Mouse (Mus musculus) neural tube, embryonic 14.5 days (tissue): ENCODE measurements around the gene Gm3187. TPM values are rescaled to one million over a fixed set of nuclear protein-coding genes. Genes with fewer than 3 reads are reported as not detected.
A peak's percentile ranks its signal among the peaks of the same experiment; 100 is the strongest.
"Not testable (repeated sequence)": the region's sequence is repeated elsewhere in the genome, so short reads cannot be mapped to it uniquely, and the experiment has no call there.

ENCODE experiments used
- ATAC-seq: fragments of 200-750 bp; cut with Nextera tagmentation; 2 replicates; pipeline ENCODE4 v1.8.0; 2017; ENCODE audit warnings: low read depth, mild to moderate bottlenecking, moderate TSS enrichment, moderate library complexity
- H3K27ac ChIP-seq: fragments of 300-500 bp; sonication (generic); 2 replicates; pipeline ENCODE4 v1.5.1; 2014; ENCODE audit warnings: low read depth, mild to moderate bottlenecking, control low read depth, low read length, moderate library complexity, mixed read lengths
- H3K27me3 ChIP-seq: fragments of 300-500 bp; sonication (generic); 2 replicates; pipeline ENCODE4 v1.6.1; 2014; ENCODE audit warnings: low read length; ENCODE audit not compliant: control insufficient read depth, insufficient read depth
- H3K36me3 ChIP-seq: fragments of 300-500 bp; sonication (generic); 2 replicates; pipeline ENCODE4 v1.6.1; 2014; ENCODE audit warnings: low read length, mixed read lengths; ENCODE audit not compliant: control insufficient read depth, insufficient read depth
- H3K4me1 ChIP-seq: fragments of 300-500 bp; sonication (generic); 2 replicates; pipeline ENCODE4 v1.6.1; 2014; ENCODE audit warnings: low read length; ENCODE audit not compliant: control insufficient read depth, insufficient read depth
- H3K4me2 ChIP-seq: fragments of 300-500 bp; sonication (generic); 2 replicates; pipeline ENCODE4 v1.6.1; 2014; ENCODE audit warnings: mild to moderate bottlenecking, low read depth, low read length, control low read depth
- H3K4me3 ChIP-seq: fragments of 300-500 bp; sonication (generic); 2 replicates; pipeline ENCODE4 v1.5.1; 2014; ENCODE audit warnings: low read depth, low read length, control low read depth, mixed read lengths
- H3K9ac ChIP-seq: fragments of 300-500 bp; sonication (generic); replicated peaks from 2 replicates; pipeline ENCODE4 v1.6.1; 2014; ENCODE audit warnings: low read depth, mild to moderate bottlenecking, control low read depth, low read length, mixed read lengths
- H3K9me3 ChIP-seq: fragments of 300-500 bp; sonication (generic); 2 replicates; pipeline ENCODE4 v1.6.1; 2016; ENCODE audit warnings: low read length; ENCODE audit not compliant: control insufficient read depth
- WGBS: fragments of 180-500 bp; shearing (Covaris S2); extraction: QIAGEN DNeasy Blood & Tissue Kit; methylation state at CpG from one replicate; pipeline ENCODE4 v1.1.7; 2014; 5-methylcytosine and 5-hydroxymethylcytosine counted together
- polyA plus RNA-seq: library from polyadenylated mRNA; unstranded; fragments of >200 nt; fragmentation: Nextera tagmentation; extraction: Ambion mirVana; gene quantifications from 2 replicates; pipeline ENCODE4 v1.2.1, GENCODE M21; 2014

Gm3187 gene
- polyA plus RNA-seq, result 0.20 TPM in 1 of 2 replicates, not detected in the other

DNA sequence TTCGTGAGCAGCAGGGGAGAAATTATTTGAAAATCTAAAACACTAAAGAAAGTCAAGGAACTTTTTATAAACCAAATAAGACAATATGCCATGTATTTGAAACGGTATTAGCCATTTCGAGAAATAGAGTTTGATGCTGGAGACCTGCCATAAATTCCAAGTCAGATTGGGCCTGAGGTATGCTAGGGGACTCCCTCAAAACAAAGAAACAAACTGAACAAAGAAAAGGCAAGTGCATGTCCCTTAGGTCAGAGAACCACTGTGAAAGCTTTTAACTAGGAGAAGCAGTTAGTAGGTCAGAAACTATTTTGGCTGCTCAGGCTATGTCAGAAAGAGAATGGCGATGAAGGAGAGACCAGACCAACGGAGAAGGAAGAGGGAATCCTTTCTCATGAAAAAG is at the start of gene Gm3187:
Gene Gm3187 (plus strand): TSS at position 301 of the 400 bp plus-strand sequence.
- H3K4me2 ChIP-seq, H3K9ac ChIP-seq, H3K27ac ChIP-seq, H3K4me3 ChIP-seq, H3K36me3 ChIP-seq, H3K27me3 ChIP-seq, H3K9me3 ChIP-seq, H3K4me1 ChIP-seq, ATAC-seq: not testable (repeated sequence)
- 75% methylated on average over 4 of the region's 5 CpGs for WGBS

DNA sequence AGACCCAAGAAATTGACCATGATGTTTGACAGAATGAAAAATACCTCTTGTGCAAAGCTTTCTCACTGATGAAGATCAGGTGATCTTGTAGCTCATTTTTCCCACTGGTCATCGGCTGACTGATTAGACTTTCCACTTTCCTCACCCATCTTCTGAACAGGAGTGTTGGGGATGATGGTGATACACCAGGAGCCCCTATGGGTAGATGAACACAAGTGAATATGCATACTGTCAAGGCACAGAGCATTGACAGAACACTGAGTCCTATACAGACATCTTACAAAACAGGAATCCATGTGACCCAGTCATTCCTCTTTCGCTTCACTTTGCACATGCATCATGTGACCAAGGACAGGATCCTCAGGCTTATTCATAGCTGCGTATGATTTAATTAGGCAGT is 28.6 kb upstream of the Gm3187 start, which contains the start of gene Gm3194:
Gene Gm3194 (minus strand): TSS at position 101 of the 400 bp plus-strand sequence.
- WGBS, result no CpG with 5 or more reads among the region's 3 CpGs
- not testable (repeated sequence) for H3K4me3 ChIP-seq, H3K9ac ChIP-seq, H3K27ac ChIP-seq, H3K4me2 ChIP-seq, ATAC-seq, H3K27me3 ChIP-seq, H3K4me1 ChIP-seq, H3K9me3 ChIP-seq, H3K36me3 ChIP-seq

DNA sequence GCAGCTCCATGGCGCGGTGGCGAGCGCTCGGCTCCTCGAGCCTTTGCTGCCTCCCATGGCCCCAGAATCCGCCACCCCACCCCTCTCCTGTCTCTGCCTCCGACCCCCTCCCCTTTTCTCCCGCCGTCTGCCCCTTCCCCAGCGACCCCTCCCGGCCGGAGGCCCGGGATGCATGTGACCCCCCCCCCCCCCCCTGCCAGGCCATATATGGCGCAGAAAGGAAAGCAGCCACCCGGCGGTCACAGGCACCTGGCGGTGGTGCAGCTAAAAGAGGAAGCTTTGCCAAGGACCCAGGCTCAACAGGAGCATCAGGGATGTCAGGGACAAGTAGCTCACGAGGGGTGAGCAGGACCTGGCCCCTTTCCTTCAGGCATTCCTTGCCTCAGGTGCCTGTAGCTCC is 23.5 kb upstream of the Gm3187 start:
- H3K4me2 ChIP-seq, H3K4me3 ChIP-seq, H3K27me3 ChIP-seq, H3K9me3 ChIP-seq, H3K9ac ChIP-seq, H3K27ac ChIP-seq, H3K4me1 ChIP-seq, H3K36me3 ChIP-seq: not testable (repeated sequence)
- ATAC-seq, result peak; percentile 86
- no CpG with 5 or more reads among the region's 19 CpGs for WGBS

GRCm38 (mm10) chr14:5477730-5478129 is 6.3 kb upstream of the Gm3187 start, which contains the start of gene Gm8246:
Gene Gm8246, minus strand, starts transcription at chr14:5477830.
- not testable (repeated sequence) for H3K27ac ChIP-seq, H3K36me3 ChIP-seq, H3K9ac ChIP-seq, H3K27me3 ChIP-seq, H3K4me2 ChIP-seq, H3K4me3 ChIP-seq, H3K9me3 ChIP-seq, ATAC-seq, H3K4me1 ChIP-seq
- no CpG with 5 or more reads among the region's 3 CpGs for WGBS

DNA sequence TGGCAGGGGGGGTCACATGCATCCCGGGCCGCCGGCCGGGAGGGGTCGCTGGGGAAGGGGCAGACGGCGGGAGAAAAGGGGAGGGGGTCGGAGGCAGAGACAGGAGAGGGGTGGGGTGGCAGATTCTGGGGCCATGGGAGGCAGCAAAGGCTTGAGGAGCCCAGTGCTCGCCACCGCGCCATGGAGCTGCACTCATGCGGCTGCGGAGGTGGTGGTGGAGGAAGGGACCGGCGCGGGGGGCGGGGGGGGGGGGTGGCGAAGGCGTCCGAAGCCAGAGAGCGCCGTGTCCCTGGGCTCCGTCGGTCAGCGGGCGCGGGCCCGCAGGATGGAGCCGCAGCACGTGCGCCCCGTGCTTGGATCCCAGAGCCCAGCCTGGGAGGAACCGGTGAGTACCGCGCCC is 17.4 kb downstream of the Gm3187 start, which contains the start of gene Gm3488:
Gene Gm3488 (plus strand): TSS at position 301 of the 400 bp plus-strand sequence.
- not testable (repeated sequence) for H3K4me2 ChIP-seq, H3K4me1 ChIP-seq, H3K36me3 ChIP-seq, H3K9ac ChIP-seq, H3K27me3 ChIP-seq, H3K27ac ChIP-seq, H3K4me3 ChIP-seq, H3K9me3 ChIP-seq, ATAC-seq
- no CpG with 5 or more reads among the region's 35 CpGs for WGBS

DNA sequence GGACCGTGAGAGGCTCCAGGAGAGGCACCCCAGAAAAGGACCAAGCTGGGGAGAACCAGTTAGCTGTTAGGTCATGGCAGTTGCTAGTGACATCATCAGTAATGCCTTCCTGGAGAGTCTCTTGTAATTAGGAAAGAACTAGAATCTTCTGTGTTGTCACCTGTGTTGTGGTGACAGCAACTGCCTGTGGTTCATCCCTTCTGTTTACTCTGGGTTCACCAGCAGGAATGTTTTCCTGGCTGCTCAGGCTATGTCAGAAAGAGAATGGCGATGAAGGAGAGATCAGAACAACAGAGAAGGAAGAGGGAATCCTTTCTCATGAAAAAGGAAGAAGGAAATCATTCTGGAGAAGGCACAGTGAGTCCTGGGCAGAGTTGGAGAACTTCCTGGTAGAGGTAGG is 54.2 kb downstream of the Gm3187 start, which contains the start of gene Gm3532:
Gene Gm3532 (plus strand): TSS at position 301 of the 400 bp plus-strand sequence.
- not testable (repeated sequence) for H3K9me3 ChIP-seq, H3K36me3 ChIP-seq, H3K4me1 ChIP-seq, H3K4me2 ChIP-seq, H3K9ac ChIP-seq, H3K4me3 ChIP-seq, H3K27me3 ChIP-seq, H3K27ac ChIP-seq, ATAC-seq
- no CpG with 5 or more reads among the region's 2 CpGs for WGBS

Other genes starting within 250 kb of the Gm3187 start
- 0.16 TPM in 1 of 2 replicates, not detected in the other for gene Gm3526, start 223.6 kb upstream of the Gm3187 start, polyA plus RNA-seq
- not detected in 2 replicates for gene Gm3542, start 149.3 kb upstream of the Gm3187 start, polyA plus RNA-seq
- 0.90 and 1.8 TPM in 2 replicates for gene Gm3500, start 95.2 kb upstream of the Gm3187 start, polyA plus RNA-seq
- 3.4 and 4.2 TPM in 2 replicates for gene Gm3194, start 28.7 kb upstream of the Gm3187 start, polyA plus RNA-seq
- not detected in 2 replicates for gene Gm8246, start 6.4 kb upstream of the Gm3187 start, polyA plus RNA-seq
- 15.4 and 22.2 TPM in 2 replicates for gene Gm3488, start 17.5 kb downstream of the Gm3187 start, polyA plus RNA-seq
- gene Gm3532, start 54.3 kb downstream of the Gm3187 start, polyA plus RNA-seq, result not detected in 2 replicates
- not detected in 2 replicates for gene Gm8265, start 148.8 kb downstream of the Gm3187 start, polyA plus RNA-seq
- not detected in 2 replicates for gene Gm9603, start 203.2 kb downstream of the Gm3187 start, polyA plus RNA-seq